In genomic region chr4:141139116-141139970, GRCm38 (mm10) we compare ENCODE assay signal across 8 mouse cellular contexts. TPM values are rescaled to one million over a fixed set of nuclear protein-coding genes. Genes with fewer than 3 reads are reported as not detected.
DNase-seq lines count a peak whose midpoint lies in the region; ATAC-seq and TF ChIP-seq lines count a peak whose summit lies in the region.

Gene Szrd1 (minus strand): TSS chr4:141139775.

- no peaks in the 10 kb centered on the region for H3K27me3 ChIP-seq in embryonic facial prominence, embryonic 14.5 days (replicated peaks; ENCODE audit: control insufficient read depth, insufficient read depth, low read length)
- H3K27me3 ChIP-seq in limb, embryonic 14.5 days (ENCODE audit: control insufficient read depth, insufficient read depth, low read length) = no peaks in the 10 kb centered on the region
- H3K27me3 ChIP-seq in midbrain, postnatal 0 days (ENCODE audit: insufficient read depth, low read length) = no peaks in the 10 kb centered on the region

- peak within 1 kb of the TSS; percentile 80 for H3K9ac ChIP-seq in embryonic facial prominence, embryonic 14.5 days (ENCODE audit: low read depth, low read length)
- H3K9ac ChIP-seq in limb, embryonic 14.5 days (ENCODE audit: low read depth, low read length, severe bottlenecking) = peak within 1 kb of the TSS; percentile 77
- H3K9ac ChIP-seq in midbrain, postnatal 0 days (replicated peaks; ENCODE audit: low read length, poor library complexity, severe bottlenecking) = peak within 1 kb of the TSS; percentile 79

- H3K36me3 ChIP-seq in embryonic facial prominence, embryonic 14.5 days (ENCODE audit: control insufficient read depth, insufficient read depth, low read length) = no peaks in the 10 kb centered on the region
- 0 out of 2 replicates have a peak, but pooled peaks cover 5% of the 10 kb centered on the region for H3K36me3 ChIP-seq in limb, embryonic 14.5 days (ENCODE audit: control insufficient read depth, insufficient read depth, low read length)
- H3K36me3 ChIP-seq in midbrain, postnatal 0 days (ENCODE audit: insufficient read depth, low read length) = no peaks in the 10 kb centered on the region

- H3K4me1 ChIP-seq in embryonic facial prominence, embryonic 14.5 days (ENCODE audit: control insufficient read depth, insufficient read depth, low read length) = peaks cover 31% of the 10 kb centered on the region
- peaks cover 20% of the 10 kb centered on the region for H3K4me1 ChIP-seq in limb, embryonic 14.5 days (ENCODE audit: control insufficient read depth, insufficient read depth, low read length)
- peaks cover 10% of the 10 kb centered on the region; the same call in 1 of the 2 replicates for H3K4me1 ChIP-seq in midbrain, postnatal 0 days (ENCODE audit: insufficient read depth, low read length)

- peak; percentile 99 for DNase-seq in 3T3-L1 (ENCODE audit: low read depth, low spot score)
- DNase-seq in adrenal gland, postnatal 4 days (ENCODE audit: low spot score in 2 of 2) = peak; percentile 94 to 98
- DNase-seq in embryonic facial prominence, embryonic 14.5 days (ENCODE audit: low spot score) = peak; percentile 99
- DNase-seq in heart, adult 8-10 months (ENCODE audit: low spot score) = peak; percentile 97
- DNase-seq in kidney, adult 9 months = peak; percentile 99
- peak; percentile 98 for DNase-seq in limb, embryonic 14.5 days (ENCODE audit: low spot score)
- peak; percentile 99 for DNase-seq in midbrain, postnatal 0 days (ENCODE audit: low spot score)
- DNase-seq in spleen, postnatal 14 days (ENCODE audit: low spot score in 2 of 2) = peak; percentile 96 to 97

- peak within 1 kb of the TSS; percentile 96 for H3K27ac ChIP-seq in embryonic facial prominence, embryonic 14.5 days (replicated peaks; ENCODE audit: low read depth, low read length)
- H3K27ac ChIP-seq in limb, embryonic 14.5 days (replicated peaks; ENCODE audit: low read depth, low read length) = peak within 1 kb of the TSS; percentile 90
- H3K27ac ChIP-seq in midbrain, postnatal 0 days (ENCODE audit: low read depth, low read length) = peak within 1 kb of the TSS; percentile 86

- peak within 1 kb of the TSS; percentile 71 for H3K4me2 ChIP-seq in embryonic facial prominence, embryonic 14.5 days (ENCODE audit: low read depth, low read length)
- H3K4me2 ChIP-seq in limb, embryonic 14.5 days (replicated peaks; ENCODE audit: low read depth, low read length, severe bottlenecking) = peak within 1 kb of the TSS; percentile 70
- peak within 1 kb of the TSS; percentile 82 for H3K4me2 ChIP-seq in midbrain, postnatal 0 days (ENCODE audit: low read depth, low read length, poor library complexity, severe bottlenecking)

- ATAC-seq in embryonic facial prominence, embryonic 14.5 days (ENCODE audit: low read depth) = peak; percentile 95
- ATAC-seq in limb, embryonic 14.5 days (ENCODE audit: low FRiP score, low read depth) = peak; percentile 94
- peak; percentile 96 for ATAC-seq in midbrain, postnatal 0 days (ENCODE audit: low FRiP score)

- peak; percentile 1; the same call in 1 of the 2 replicates for TF ChIP-seq CTCF in midbrain, postnatal 0 days (IDR thresholded peaks at IDR 0.05)

- no peaks in the 10 kb centered on the region for H3K9me3 ChIP-seq in embryonic facial prominence, embryonic 14.5 days (ENCODE audit: control insufficient read depth, low read length)
- H3K9me3 ChIP-seq in limb, embryonic 14.5 days (ENCODE audit: control insufficient read depth, low read length) = no peaks in the 10 kb centered on the region
- no peaks in the 10 kb centered on the region for H3K9me3 ChIP-seq in midbrain, postnatal 0 days (ENCODE audit: low read length)

- peak within 1 kb of the TSS; percentile 69 for H3K4me3 ChIP-seq in embryonic facial prominence, embryonic 14.5 days (ENCODE audit: low read depth, low read length)
- H3K4me3 ChIP-seq in limb, embryonic 14.5 days (replicated peaks; ENCODE audit: low read length) = peak within 1 kb of the TSS; percentile 64
- H3K4me3 ChIP-seq in midbrain, postnatal 0 days (ENCODE audit: low read depth, low read length) = peak within 1 kb of the TSS; percentile 86

- 1% methylated on average over 59 of the region's 63 CpGs for WGBS in embryonic facial prominence, embryonic 14.5 days
- WGBS in limb, embryonic 14.5 days = under 1% methylated on average over 49 of the region's 63 CpGs
- WGBS in midbrain, postnatal 0 days = under 1% methylated on average over 56 of the region's 63 CpGs

- peak; percentile 57; the same call in 1 of the 2 replicates for TF ChIP-seq POLR2A in limb, embryonic 14.5 days (IDR thresholded peaks at IDR 0.05; ENCODE audit: borderline replicate concordance, extremely low read depth, insufficient read depth, insufficient read length)

RNA-seq across cellular contexts. Expression of gene Szrd1, which starts in this region (rescaled TPM):
- total RNA-seq in adrenal gland, postnatal 4 days (2021) = 100 to 1,000 TPM; 115 to 132 TPM
- polyA plus RNA-seq in embryonic facial prominence, embryonic 14.5 days (2014; fragmentation: Nextera tagmentation; extraction: Ambion mirVana) = 38.7 and 40.2 TPM in 2 replicates
- 100 to 1,000 TPM in 2 of 4 experiments, 10 to 100 TPM in 2; 87.5 to 111 (median 98.0) TPM for total RNA-seq in heart, adult 8-10 months (2022)
- 63.7 and 71.4 TPM in 2 replicates for polyA plus RNA-seq in limb, embryonic 14.5 days (2012; rRNA removed)
- polyA plus RNA-seq in limb, embryonic 14.5 days (2014; fragmentation: Nextera tagmentation; extraction: Ambion mirVana) = 38.6 and 39.1 TPM in 2 replicates
- 58.7 and 64.3 TPM in 2 replicates for total RNA-seq in midbrain, postnatal 0 days (2014; rRNA removed)
- 13.5 and 16.2 TPM in 2 replicates for polyA plus RNA-seq in midbrain, postnatal 0 days (2015; fragmentation: Nextera tagmentation; extraction: Ambion mirVana)

Comparison
In these comparisons a context has a peak if more than half of its experiments do, and no peak if none do; other contexts are left out.
1. Peak in every context shown above with its lines: DNase-seq, ATAC-seq, H3K4me3 ChIP-seq and H3K27ac ChIP-seq.